Mouse (Mus musculus) lung, adult 18-20 months (tissue): ENCODE data around the gene Ino80d.

ENCODE experiments used
- DNase-seq, 2 experiments: peaks; one replicate each; pipeline ENCODE4 v3.0.0; 2022; ENCODE audit warnings: mixed read lengths in 2 of 2

Gene Ino80d

DNA sequence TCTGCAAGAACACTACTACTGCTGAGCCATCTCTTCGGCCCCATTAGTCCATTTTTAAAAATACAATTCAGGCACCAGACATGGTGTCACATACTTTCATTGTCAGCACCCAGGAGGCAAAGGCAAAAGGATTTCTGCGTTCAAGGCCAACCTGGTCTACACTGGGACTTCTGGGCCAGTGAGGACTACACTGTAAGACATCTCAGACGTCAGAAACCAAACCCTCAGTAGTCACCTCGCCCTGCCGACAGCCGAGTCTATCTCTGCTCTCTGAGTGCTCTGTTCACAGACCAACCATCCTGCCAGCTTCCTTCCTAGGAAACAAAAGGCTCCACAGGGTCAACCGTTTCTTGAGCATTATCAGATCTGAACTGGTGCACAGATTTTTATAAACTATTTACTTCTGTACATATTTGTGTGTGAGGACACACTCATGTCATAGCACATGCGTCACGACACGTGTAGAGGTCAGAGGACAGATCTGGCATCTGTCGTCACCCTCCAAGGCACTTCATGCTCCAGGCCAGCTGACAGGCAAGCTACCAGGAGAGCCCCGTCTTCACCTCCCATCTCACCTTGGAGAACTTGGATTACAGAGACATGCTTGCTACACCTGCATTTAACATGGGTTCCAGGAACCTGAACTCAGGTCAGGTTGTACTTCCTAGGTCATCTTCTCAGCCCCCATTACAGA, 11.6 kb downstream of the Ino80d start:
- DNase-seq, result no peak

GRCm38 (mm10) chr1:63100196-63100595, 14.3 kb downstream of the Ino80d start:
- peak in 1 of 2 experiments; percentile 7 for DNase-seq

DNA sequence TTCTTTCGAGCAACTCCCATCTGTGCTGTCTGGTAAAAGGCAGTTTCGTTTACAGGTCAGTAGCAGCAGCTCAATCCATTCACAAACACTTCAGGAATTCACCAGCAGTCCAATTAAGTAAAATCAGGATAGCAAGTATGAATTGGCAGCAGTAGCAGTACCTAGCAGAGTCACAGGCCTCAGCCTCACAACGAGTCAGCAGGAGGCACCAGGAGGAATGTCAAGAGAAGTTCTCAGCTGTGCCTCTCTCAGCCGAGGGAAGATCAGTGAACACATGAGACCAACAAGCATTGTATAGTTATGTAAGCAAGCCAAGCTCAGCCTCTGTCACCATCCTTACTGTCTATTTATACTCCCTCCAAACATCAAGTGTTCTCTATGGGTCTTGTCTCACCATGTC, 15.6 kb downstream of the Ino80d start:
- no peak for DNase-seq

DNA sequence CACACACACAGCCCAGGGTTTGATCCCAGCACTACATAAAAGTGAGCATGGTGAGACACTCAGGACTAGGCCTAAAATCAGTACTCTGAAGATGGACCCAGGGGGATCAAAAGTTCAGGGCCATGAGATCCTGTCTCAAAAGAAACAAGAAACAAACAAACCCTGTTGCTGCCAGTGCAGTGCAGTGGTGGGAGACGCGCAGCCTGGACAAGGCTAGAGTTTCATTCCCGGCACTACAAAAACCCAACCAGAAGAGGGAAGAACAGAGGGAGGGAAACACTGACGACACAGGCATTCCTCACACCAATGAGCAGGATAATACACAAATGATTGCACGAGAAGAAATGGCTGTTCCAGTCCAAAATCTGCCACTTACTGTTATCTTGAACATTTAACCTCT, 18.4 kb downstream of the Ino80d start:
- no peak for DNase-seq

DNA sequence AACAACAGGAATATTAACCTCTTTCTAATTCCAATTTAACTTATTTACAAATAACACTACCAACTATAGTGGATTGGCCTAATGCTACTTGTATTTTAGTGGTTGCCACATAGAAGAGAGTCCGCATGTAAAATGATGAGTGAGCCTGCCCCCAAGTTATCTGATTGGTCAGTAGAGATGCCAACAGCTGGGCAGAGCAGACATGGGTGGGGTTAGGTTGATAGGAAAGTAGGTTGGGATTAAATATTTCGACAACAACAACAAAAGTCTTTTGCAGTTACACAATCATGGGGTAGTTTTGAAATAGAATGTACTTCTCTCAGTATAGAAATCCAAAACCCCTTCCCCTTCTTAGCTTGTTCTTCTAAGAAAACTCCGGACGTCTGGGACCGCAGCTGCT, 24.7 kb downstream of the Ino80d start:
- no peak for DNase-seq

- no peak for DNase-seq
Observed at GRCm38 (mm10) chr1:63088614-63089013, 25.9 kb downstream of the Ino80d start.

DNA sequence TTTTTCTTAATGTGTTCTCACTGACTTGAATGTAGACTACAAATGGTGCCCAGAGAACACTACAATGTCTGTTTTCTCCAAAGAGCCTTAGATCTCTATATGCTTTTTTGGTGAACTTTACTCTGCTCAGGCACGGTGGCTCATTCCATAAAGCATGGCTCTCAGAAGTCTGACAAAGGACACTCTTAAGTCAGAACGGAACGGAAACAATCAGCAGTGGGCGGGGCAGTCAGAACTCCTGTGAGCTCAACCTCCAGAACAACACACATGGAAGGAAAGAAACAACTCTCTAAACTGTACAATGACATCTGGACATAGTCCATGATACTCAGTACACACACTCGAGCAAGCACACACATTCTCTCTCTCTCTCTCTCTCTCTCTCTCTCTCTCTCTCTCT, 34.2 kb downstream of the Ino80d start:
- peak in 1 of 2 experiments; percentile 36 for DNase-seq

DNA sequence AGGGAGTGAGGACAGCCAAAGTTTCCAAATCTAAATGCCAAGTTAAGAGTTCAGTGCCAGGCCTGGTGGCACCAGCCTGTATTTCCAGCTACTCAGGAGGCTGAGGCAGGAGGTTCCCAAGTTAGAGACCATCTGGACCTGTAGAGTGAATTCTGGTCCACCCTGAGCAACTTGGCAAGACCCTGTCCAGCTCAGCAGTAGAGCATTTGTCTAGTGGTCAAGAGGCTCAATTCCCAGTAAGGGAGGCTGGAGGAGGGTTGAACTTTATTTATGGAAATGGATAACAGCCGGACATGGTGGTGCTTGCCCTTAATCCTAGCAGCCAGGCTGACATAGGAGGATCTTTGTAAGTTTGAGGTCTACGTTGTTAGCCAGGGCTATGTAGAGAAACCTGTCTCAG, 38.1 kb downstream of the Ino80d start:
- DNase-seq, result no peak

- no peak for DNase-seq
Observed at GRCm38 (mm10) chr1:63071379-63071778, 43.1 kb downstream of the Ino80d start.

GRCm38 (mm10) chr1:63058361-63058760, 56.1 kb downstream of the Ino80d start:
- DNase-seq, result no peak

- DNase-seq, result no peak
Observed at GRCm38 (mm10) chr1:63057849-63058248, 56.6 kb downstream of the Ino80d start.

DNA sequence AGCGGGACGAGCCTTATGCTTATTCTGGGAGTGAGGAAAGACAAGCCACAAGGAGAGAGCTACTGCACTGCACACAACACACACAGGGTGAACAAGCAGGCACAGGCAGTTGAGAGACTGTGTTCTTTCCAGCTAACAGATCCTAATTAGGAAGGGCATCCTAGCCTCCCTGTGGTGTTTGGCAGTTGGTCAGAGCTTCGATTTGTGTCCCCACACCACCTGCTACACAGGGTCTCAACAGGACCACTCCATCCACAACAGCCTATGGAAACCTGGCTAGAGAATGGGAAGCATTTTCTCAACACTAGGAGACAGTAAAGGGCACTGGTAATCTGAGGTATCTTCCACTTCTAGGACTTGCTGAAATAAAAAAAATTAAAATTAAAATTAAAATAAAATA, 57.1 kb downstream of the Ino80d start:
- DNase-seq, result no peak

GRCm38 (mm10) chr1:63055386-63055785, 59.1 kb downstream of the Ino80d start:
- DNase-seq, result peak; percentile 14 to 27

DNA sequence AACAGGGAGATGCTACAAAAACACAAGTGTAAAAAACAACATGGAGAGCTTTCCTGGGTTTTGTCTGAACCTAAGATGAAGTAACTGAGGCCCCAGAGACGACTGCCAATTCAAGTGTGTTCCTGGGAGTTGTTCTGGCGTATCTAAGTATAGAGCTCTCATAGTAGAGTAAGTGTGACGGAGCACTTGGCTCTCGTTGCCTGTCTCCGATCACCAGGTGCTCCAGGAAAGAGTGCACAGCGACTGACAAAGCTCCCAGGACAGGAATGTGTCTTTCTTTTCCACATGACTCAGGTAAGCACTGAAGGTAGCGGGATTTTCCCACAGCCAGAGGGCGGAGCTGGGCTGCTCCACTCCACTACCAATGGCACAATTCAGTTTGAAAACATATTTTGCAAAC, 63.6 kb downstream of the Ino80d start:
- DNase-seq, result peak; percentile 46 to 63

DNA sequence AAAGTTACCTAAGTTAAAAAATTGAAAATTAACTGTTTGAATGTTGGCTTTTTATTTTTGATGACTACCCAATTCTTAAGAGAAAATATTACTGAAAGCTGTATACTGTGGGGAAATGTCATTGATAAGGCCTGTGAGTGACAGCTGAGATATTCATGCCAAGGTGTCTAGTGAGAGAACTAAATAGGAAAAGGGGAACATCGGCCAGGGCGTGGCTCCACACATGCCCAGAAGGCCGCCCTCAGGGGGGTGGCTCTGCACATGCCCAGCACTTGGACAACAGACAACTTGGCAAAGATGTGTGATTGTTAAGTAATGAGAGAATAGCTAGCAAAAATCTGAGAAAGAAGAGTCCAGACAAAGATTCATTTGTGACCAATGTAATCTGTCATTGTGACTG, 64.5 kb downstream of the Ino80d start:
- no peak for DNase-seq

GRCm38 (mm10) chr1:63047983-63048382, 66.5 kb downstream of the Ino80d start:
- DNase-seq, result no peak

DNA sequence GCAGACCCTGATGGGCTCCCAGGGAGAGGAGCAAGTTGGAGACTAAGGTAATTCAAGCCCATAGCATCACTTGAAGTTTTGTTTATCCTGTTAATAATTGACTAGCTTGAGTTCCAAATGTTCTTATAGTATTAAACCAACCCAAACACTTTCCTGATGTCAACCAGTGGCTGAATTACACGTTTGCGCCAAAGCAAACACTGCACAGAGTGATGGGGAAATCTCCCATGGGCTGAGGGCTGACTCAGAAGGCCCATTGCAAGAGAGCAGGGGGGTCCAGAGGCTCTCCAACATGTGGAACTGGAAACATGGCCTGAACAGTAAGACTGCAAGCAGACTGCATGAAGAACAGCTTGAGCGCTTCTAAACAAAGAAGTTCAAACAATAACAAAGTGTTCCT, 81.5 kb downstream of the Ino80d start:
- peak; percentile 46 to 75 for DNase-seq

DNA sequence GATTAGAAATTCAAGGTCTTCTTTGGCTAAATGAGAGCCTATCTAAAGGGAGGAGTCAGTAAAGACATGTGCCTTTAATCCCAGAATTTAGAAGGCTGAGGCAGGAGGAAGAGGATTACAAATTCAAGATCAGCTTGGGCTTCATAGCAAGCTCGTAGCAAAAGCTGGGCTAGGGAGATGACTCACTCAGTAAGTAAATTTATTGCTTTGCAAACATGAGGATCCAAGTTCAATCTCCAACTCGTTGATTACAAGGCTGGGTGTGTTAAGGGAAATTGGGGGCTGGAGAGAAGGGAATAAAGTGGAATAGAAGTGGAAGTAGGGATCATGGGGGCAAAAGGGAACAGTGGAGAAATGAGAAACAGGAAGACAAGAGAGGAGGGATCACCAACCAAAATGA, 94.6 kb downstream of the Ino80d start:
- no peak for DNase-seq

DNA sequence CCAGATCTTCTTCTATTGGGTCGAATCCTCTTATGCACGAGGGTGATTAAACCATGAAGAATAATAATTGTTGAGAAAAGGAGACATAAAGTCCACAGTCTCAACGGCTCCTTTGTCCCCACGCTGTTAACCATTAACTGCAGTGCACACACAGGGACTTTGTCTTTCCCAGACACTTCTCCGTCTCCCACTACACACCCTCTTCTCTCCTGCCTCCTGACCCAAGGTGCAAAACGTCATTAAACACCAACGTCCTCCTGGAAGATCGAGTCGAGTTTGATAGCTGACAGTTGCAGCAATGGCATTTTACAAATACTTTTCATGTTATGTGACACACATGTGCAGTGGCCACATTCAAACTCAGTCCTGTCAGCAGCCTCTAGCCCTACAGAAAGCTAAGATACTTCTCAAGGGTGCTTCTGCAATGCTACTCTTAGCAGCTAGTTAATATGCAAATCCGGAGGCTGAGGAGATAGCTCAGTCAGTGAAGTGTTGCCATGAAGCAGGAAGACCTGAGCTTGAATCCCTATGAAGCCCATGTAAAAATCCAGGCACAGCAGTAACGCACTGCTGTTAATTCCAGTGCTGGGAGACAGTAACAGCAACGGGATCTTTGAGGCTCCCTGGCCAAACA, 109.3 kb downstream of the Ino80d start:
- DNase-seq, result peak in 1 of 2 experiments; percentile 6

GRCm38 (mm10) chr1:63001874-63002273, 112.6 kb downstream of the Ino80d start:
- DNase-seq, result no peak

DNA sequence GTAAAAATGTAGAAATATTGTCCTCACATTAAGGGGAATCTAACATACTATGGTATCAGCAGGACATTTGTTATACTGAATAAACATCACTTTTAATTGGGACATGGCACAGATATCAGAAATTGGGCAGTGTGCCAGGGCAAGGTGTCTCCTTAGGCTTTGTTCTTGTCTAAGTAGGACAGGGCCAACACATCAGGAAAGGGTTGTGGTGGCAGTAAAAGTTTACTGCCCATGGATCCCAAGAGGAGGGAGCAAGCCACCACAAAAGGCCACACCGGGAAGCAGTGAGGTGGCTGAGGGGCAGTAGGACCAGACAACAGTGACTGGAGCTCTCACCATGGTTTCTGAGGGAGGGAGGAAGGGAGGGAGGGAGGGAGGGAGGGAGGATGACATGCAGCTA, 121.1 kb downstream of the Ino80d start:
- no peak for DNase-seq

DNA sequence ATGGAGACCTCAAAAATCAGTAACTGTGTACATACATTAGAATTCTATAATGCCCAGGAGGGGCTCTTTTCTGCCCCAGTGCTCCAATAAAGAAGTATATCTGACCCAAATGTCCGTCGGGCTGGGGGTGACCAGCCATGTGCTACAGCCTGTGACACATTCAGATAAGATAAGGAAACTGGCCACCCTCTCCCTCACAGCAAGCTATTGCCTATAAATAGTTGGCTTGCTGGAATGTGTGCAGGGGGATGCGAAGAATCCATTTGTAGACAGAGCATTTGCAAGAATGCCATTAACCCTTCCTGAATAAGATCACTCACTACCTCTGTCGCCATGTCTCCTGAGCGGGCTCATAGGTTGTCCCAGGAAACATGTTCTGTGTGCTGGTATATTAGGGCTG, 121.8 kb downstream of the Ino80d start:
- no peak for DNase-seq

DNA sequence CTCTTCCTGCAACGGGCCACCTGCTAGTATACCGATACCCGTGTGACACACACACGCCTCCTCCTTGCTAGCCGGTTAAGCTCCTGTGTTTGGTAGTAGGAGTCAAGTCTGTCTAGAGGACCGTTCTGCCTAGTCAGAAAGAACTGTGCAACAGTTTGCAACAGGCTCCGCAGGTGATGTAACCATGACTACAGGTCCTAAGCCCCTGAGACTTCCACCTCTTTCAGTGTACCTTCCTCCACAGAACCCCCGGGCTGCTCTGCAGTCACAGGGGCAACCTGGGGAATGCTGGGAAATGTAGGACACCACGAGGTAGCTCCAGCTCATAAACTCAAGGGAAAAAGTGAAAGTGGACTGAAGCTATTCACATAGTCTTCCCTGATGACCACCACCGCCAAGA, 123.4 kb downstream of the Ino80d start:
- DNase-seq, result no peak

- no peak for DNase-seq
Observed at GRCm38 (mm10) chr1:62987561-62987960, 126.9 kb downstream of the Ino80d start.

DNA sequence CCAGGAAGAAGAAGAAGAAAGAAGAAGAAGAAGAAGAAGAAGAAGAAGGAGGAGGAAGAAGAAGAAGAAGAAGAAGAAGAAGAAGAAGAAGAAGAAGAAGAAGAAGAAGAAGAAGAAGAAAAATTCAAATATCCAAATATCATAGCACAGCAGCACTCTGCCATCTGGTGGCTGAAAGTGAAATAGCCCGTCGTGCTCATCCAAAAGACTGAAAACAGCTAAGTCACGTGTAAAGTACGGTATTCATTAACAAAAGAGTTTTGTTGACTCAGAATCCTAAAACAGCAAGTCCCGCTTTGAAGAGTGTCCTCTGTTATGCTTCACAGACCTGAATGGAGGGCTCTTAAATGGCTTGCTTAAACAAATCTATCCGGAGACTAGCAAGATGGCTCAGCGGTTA, 128.2 kb downstream of the Ino80d start:
- peak; percentile 19 to 33 for DNase-seq
